Mouse (Mus musculus): ENCODE measurements at regions not wholly inside any gene's neighbourhood (a gene's known extent, or its start where the extent isn't known, plus 50 kb on each side); places are given as distances from the start of the nearest gene placed in this dataset.

DNA sequence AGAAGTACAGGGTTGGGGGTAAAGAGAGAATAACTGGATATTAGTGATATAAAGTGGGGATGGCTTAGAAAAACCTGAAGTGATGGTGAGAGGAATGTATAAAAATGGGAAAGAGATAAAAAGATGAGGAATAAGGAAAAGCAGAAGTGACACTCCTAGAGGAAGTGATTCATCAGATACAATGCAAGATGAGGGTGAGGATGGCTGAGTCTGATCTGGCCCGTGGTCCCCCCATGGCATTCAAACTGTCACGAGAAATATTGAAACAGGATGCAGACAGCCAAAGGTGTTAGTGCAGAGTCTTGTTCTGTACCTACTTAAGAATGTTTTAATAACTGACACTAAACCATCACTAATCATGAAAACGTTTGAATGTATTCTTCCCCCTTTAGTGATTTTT, 56.2 kb upstream of the Kitl start:
- H3K4me3 ChIP-seq: no peak overlapping the region
- no peak for ATAC-seq (replicated peaks)
- H3K36me3 ChIP-seq (replicated peaks): no peaks in the 10 kb centered on the region
- no peaks in the 10 kb centered on the region for H3K27me3 ChIP-seq (replicated peaks)
- H3K4me1 ChIP-seq: no peaks in the 10 kb centered on the region
- H3K4me2 ChIP-seq: no peak overlapping the region
- no peak overlapping the region for H3K9ac ChIP-seq
- no peaks in the 10 kb centered on the region for H3K9me3 ChIP-seq
- WGBS: 84% methylated on average over 3 of the region's 3 CpGs
- H3K27ac ChIP-seq: no peak overlapping the region

DNA sequence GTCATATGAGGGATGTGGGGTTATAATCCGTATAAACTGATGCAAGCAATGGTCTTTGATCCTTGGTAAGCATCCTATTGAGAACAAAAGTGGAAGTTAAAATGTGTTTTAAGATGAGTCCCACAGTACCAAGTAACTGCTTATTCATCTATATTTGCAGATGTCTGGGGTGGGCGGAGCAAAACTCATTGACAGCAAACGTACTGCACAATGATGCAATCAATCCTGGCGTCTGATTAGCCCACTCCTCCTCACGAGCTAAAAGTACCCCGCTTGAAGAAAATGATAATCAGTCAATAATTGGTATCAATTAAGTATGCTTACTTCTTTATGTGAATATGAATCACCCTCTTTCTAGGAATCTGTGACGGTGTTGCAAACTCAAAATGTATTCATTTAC, 62.9 kb upstream of the Kitl start:
- H3K9me3 ChIP-seq: no peaks in the 10 kb centered on the region
- 79% methylated on average over 7 of the region's 7 CpGs for WGBS
- H3K4me1 ChIP-seq: no peaks in the 10 kb centered on the region
- no peaks in the 10 kb centered on the region for H3K36me3 ChIP-seq (replicated peaks)
- H3K9ac ChIP-seq: no peak overlapping the region
- no peak overlapping the region for H3K4me3 ChIP-seq
- H3K4me2 ChIP-seq: no peak overlapping the region
- no peak for ATAC-seq (replicated peaks)
- no peak overlapping the region for H3K27ac ChIP-seq
- H3K27me3 ChIP-seq (replicated peaks): no peaks in the 10 kb centered on the region

DNA sequence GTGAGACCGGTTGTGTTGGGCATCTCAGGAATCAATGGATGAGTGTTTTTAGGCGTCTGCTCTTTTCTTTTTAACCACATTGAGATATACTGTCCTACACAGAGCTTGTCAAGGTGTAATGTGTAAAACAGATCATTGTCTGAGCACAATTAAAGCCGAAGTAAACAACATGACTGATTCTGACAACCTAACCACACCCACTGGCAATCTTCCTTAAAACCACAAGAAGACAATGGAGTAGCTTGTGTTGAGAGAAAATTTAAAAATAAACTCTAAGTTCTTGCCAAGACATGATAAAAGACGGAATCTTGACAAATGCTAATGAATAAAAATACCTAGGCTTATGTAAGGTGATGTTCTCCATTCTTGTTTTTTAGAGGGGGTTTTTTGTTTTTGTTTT, 63.7 kb upstream of the Kitl start:
- Histone ChIP-seq H3K4me1 (no peaks in the 10 kb centered on the region), H3K9me3 (no peaks in the 10 kb centered on the region), H3K27ac (no peak overlapping the region), H3K4me2 (no peak overlapping the region), H3K9ac (no peak overlapping the region), H3K4me3 (no peak overlapping the region), H3K36me3 (replicated peaks) (no peaks in the 10 kb centered on the region), H3K27me3 (replicated peaks) (no peaks in the 10 kb centered on the region)
- 86% methylated on average over 4 of the region's 4 CpGs for WGBS
- no peak for ATAC-seq (replicated peaks)

DNA sequence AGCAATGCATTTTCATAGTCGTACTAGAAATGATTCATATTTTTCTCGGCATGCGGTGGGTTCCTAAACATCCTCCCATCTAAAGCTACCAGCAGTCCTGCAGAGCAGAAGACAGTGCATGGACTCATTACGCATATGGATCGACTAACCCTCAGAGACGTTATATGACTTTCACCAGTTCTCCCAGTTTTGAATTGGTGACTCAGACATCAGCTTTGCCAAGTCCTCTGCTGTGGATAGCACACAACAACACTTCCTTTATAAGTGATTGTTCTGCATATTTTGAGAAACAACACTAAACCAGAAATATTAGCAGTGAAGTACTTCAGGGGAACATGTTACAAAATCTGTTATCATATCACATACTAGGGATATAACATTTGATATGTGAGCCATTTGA, 64.1 kb upstream of the Kitl start:
- WGBS: 92% methylated on average over 6 of the region's 6 CpGs
- no peak overlapping the region for H3K9ac ChIP-seq
- no peak overlapping the region for H3K4me2 ChIP-seq
- ATAC-seq (replicated peaks): no peak
- no peaks in the 10 kb centered on the region for H3K36me3 ChIP-seq (replicated peaks)
- H3K9me3 ChIP-seq: no peaks in the 10 kb centered on the region
- no peaks in the 10 kb centered on the region for H3K4me1 ChIP-seq
- no peak overlapping the region for H3K4me3 ChIP-seq
- no peaks in the 10 kb centered on the region for H3K27me3 ChIP-seq (replicated peaks)
- no peak overlapping the region for H3K27ac ChIP-seq

DNA sequence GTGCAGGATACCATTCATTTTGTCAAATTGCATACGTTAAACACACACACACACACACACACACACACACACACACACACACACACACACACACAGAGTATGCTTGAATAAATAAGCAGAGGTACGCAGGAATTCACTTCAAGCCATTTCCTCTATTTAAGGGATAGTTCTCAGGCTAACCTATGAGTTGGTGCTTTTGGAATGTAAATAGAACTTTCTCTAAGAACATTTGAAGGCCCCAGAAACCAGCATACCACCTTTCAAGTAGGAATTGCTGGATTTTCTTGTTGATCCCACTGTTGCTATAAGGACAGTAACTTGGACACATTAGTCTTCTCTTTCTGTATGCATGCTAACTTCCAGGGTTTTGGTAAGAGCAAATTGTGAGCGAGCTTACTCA, 66.7 kb upstream of the Kitl start:
- H3K4me1 ChIP-seq: no peaks in the 10 kb centered on the region
- no peaks in the 10 kb centered on the region for H3K36me3 ChIP-seq (replicated peaks)
- H3K4me2 ChIP-seq: no peak overlapping the region
- H3K27me3 ChIP-seq (replicated peaks): no peaks in the 10 kb centered on the region
- no peak overlapping the region for H3K4me3 ChIP-seq
- no peak overlapping the region for H3K27ac ChIP-seq
- no peak overlapping the region for H3K9ac ChIP-seq
- H3K9me3 ChIP-seq: no peaks in the 10 kb centered on the region
- 86% methylated on average over 3 of the region's 3 CpGs for WGBS
- no peak for ATAC-seq (replicated peaks)

DNA sequence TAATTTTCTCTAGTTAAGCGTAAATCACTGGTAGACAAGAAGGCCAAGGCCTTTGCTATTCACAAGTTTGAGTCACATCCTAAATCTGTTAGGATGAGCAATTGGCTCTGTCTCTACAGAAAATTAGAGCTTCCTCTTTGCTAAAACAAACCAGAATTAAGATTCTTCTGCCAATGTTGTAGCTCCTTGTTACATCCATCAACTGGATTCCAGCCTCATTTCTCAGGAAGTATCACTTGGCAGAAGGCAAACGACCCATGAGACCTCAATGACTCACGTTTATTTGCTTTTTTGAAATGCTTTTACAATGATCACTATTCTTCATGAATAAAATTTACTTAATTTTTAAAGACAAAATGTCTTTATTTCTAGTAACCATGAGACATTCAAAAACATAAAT, 70.0 kb upstream of the Kitl start:
- Histone ChIP-seq H3K4me1 (no peaks in the 10 kb centered on the region), H3K27me3 (replicated peaks) (no peaks in the 10 kb centered on the region), H3K9ac (no peak overlapping the region), H3K4me2 (no peak overlapping the region), H3K36me3 (replicated peaks) (no peaks in the 10 kb centered on the region), H3K9me3 (no peaks in the 10 kb centered on the region), H3K27ac (no peak overlapping the region), H3K4me3 (no peak overlapping the region)
- 93% methylated on average over 3 of the region's 3 CpGs for WGBS
- ATAC-seq (replicated peaks): no peak

DNA sequence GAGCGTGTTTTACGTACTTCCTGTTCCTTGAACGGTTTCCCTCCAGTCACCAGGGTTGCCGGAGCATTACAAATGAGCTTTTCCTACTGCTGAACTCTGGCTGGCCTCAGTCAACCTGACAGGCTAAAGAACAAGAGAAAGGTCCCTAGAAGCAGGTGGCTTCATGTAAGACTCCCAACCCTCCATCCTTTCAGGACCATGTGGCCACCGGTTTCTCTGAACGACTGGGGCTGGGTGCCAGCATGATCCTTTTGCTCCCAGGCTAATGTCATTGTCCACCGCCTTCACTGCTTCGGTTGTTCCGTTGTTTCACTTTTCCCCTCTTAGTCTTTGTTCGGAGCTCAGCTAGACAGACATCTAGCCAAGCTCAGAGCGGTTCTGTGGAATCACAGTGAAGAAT, 73.8 kb upstream of the Kitl start:
- ATAC-seq (replicated peaks): peak; percentile 48; the same call in 1 of the 2 replicates
- H3K27ac ChIP-seq: no peak overlapping the region
- 26% methylated on average over 11 of the region's 11 CpGs for WGBS
- no peak overlapping the region for H3K9ac ChIP-seq
- no peaks in the 10 kb centered on the region for H3K36me3 ChIP-seq (replicated peaks)
- no peaks in the 10 kb centered on the region for H3K27me3 ChIP-seq (replicated peaks)
- no peak overlapping the region for H3K4me3 ChIP-seq
- H3K4me1 ChIP-seq: no peaks in the 10 kb centered on the region
- no peak overlapping the region for H3K4me2 ChIP-seq
- H3K9me3 ChIP-seq: no peaks in the 10 kb centered on the region

DNA sequence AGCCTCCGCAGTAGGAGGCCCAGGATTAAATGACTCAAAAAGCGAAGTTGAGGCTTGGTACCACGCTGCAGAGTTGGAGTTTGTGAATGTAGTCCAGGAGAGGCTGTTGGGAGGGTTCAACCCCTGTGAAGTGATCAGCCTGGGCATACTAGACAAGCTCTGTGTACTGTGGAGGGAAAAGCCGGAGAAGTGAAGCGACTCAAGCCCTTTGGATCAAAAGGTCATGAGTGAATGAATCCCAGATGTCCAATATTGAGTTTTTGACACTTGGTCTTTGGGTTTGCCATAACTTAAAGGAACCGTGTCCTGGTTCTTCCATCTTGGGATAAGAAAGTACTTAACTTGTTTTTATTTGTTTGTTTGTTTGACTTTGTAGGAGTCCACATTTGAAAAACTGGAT, 76.5 kb upstream of the Kitl start:
- Histone ChIP-seq H3K4me3 (no peak overlapping the region), H3K27me3 (replicated peaks) (no peaks in the 10 kb centered on the region), H3K4me2 (no peak overlapping the region), H3K9ac (no peak overlapping the region), H3K36me3 (replicated peaks) (no peaks in the 10 kb centered on the region), H3K27ac (no peak overlapping the region), H3K4me1 (no peaks in the 10 kb centered on the region), H3K9me3 (no peaks in the 10 kb centered on the region)
- ATAC-seq (replicated peaks): no peak
- 87% methylated on average over 6 of the region's 6 CpGs for WGBS

DNA sequence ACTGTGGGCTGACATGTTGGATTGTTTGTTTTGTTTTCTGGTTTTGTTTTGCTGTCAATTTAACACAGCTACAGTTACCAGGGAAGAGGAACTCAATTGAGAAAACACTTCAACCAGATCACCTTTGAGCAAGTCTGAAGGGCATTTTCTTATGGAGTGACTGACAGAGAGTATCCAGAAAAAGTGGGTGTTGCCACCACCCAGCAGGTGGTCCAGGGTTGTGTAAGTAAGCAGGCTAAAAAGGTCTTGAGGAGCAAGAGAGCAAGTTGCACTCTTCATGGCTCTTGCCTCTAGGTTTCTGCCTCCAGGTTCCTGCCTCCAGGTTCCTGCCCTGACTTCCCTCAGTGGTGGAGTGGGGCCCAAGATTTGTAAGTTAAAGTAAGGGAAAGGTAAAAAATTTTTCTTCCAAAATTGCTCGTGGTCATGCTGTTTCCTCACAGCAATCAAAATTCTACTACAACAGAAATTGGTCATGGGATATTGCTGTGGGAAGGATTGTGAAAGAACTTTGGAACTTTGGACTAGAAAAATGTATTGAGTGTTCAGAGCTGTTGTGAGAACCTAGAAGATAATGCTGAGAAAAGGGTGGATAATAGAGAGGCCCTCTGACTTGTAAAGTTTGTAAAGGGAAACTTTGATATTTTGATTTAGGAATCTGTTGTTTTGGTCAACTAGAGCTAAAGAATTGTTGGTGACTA, 77.4 kb upstream of the Kitl start:
- no peak overlapping the region for H3K9ac ChIP-seq
- H3K4me3 ChIP-seq: no peak overlapping the region
- no peaks in the 10 kb centered on the region for H3K36me3 ChIP-seq (replicated peaks)
- no peaks in the 10 kb centered on the region for H3K4me1 ChIP-seq
- H3K4me2 ChIP-seq: no peak overlapping the region
- no peak for ATAC-seq (replicated peaks)
- H3K9me3 ChIP-seq: no peaks in the 10 kb centered on the region
- H3K27me3 ChIP-seq (replicated peaks): no peaks in the 10 kb centered on the region
- 83% methylated on average over 1 of the region's 1 CpGs for WGBS
- H3K27ac ChIP-seq: no peak overlapping the region

DNA sequence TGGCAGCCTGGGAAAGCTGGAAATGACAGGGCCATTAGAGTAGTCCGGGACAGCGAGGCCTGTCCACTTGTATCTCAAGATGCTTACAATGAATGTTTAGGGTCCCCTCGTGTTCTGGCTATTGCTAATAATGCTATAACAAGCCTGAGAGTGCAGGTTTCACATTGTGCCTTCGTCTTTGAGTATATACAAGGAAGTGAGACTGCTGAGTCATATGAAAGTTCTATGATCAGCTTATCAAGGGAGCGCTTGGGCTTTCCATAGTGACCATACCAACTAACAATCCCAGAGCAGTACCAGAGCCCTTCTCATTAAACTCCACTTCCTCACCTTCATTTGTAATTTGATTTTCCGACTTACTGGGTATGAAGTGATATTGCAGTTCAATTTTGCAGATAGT, 86.2 kb upstream of the Kitl start:
- 90% methylated on average over 6 of the region's 6 CpGs for WGBS
- H3K36me3 ChIP-seq (replicated peaks): no peaks in the 10 kb centered on the region
- no peaks in the 10 kb centered on the region for H3K27me3 ChIP-seq (replicated peaks)
- no peak overlapping the region for H3K4me2 ChIP-seq
- no peaks in the 10 kb centered on the region for H3K9me3 ChIP-seq
- H3K4me1 ChIP-seq: no peaks in the 10 kb centered on the region
- H3K9ac ChIP-seq: no peak overlapping the region
- no peak overlapping the region for H3K27ac ChIP-seq
- ATAC-seq (replicated peaks): no peak
- no peak overlapping the region for H3K4me3 ChIP-seq

DNA sequence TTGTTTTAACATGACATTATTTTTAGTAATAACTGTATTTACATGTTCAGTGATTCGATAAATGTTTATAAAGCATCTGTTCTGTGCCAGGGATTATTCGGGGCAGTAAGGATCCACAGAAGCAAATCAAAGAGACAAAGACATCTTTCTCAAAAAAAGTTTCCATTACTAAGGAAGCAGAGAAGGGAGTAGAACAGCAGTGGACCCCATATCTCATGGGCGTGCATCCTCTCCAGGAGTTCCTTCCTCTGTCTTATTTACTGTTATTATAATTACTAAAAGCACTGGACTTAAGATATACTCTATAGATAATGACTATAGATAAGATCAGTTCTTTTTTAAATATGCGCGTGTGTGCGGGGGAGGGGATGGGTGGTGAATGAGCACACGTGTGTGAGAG, 87.5 kb upstream of the Kitl start:
- H3K27me3 ChIP-seq (replicated peaks): no peaks in the 10 kb centered on the region
- H3K36me3 ChIP-seq (replicated peaks): no peaks in the 10 kb centered on the region
- H3K9ac ChIP-seq: no peak overlapping the region
- no peaks in the 10 kb centered on the region for H3K9me3 ChIP-seq
- ATAC-seq (replicated peaks): no peak
- H3K27ac ChIP-seq: no peak overlapping the region
- H3K4me1 ChIP-seq: no peaks in the 10 kb centered on the region
- 92% methylated on average over 7 of the region's 7 CpGs for WGBS
- H3K4me2 ChIP-seq: no peak overlapping the region
- H3K4me3 ChIP-seq: no peak overlapping the region

DNA sequence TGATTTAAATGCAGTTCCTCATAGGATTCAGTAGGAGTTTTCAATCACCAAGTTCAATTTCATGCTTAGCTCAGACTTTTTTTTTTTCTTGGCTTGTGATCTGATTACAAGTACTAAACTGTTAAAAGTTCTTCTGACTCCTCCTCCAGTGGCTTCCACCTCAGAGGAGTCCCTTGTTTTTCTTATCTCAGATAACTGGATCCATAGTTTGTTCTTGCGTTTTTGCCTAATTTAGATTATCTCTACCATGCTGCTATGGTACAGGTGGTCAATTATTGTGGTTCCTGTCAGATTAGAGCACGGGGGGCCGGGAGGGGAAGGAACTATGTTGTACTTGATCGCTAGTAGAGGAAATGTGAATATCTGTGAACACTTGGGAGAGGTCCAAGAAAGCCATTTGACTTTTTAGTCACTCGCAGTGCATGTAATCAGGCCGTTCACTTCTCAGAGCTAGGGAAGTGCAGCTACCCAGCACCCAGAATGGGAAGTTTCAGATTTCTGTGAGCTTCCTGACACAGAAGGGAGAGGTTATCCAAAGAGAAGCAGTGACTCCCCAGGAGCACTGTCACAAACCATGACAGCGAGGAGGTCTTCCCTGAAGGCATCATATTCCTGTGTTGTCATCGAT, 89.0 kb upstream of the Kitl start:
- no peak overlapping the region for H3K9ac ChIP-seq
- H3K4me2 ChIP-seq: no peak overlapping the region
- H3K27ac ChIP-seq: no peak overlapping the region
- H3K4me3 ChIP-seq: no peak overlapping the region
- H3K4me1 ChIP-seq: no peaks in the 10 kb centered on the region
- 85% methylated on average over 8 of the region's 8 CpGs for WGBS
- H3K9me3 ChIP-seq: no peaks in the 10 kb centered on the region
- no peaks in the 10 kb centered on the region for H3K36me3 ChIP-seq (replicated peaks)
- ATAC-seq (replicated peaks): no peak
- H3K27me3 ChIP-seq (replicated peaks): no peaks in the 10 kb centered on the region

DNA sequence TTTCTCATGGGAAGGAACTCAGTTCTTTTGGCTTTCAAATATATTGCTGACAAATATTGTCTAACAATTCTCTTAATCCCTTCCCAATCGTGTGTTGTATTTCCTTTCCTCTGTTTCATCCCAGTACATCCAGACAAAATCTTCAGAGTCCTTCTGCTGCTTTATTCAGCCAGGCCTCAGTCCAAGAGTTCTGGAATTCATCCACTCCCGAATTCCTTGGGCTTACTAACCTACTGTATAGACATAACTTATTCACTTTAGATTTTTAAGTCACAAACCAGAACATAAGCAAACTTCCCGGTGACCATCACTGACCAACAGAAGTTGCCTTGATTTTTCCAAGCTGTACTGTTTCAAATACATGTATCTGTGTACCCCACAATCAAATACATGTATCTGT, 90.9 kb upstream of the Kitl start:
- H3K4me3 ChIP-seq: no peak overlapping the region
- no peak overlapping the region for H3K27ac ChIP-seq
- no peaks in the 10 kb centered on the region for H3K36me3 ChIP-seq (replicated peaks)
- no peaks in the 10 kb centered on the region for H3K27me3 ChIP-seq (replicated peaks)
- no peak overlapping the region for H3K9ac ChIP-seq
- no peaks in the 10 kb centered on the region for H3K4me1 ChIP-seq
- no peak for ATAC-seq (replicated peaks)
- no peaks in the 10 kb centered on the region for H3K9me3 ChIP-seq
- no peak overlapping the region for H3K4me2 ChIP-seq
- 80% methylated on average over 3 of the region's 3 CpGs for WGBS

Data from midbrain, embryonic 15.5 days (tissue).